Mouse (Mus musculus) bone marrow macrophage, adult 2 months (primary cell): ENCODE measurements around the gene Ablim1.

Experiments
- CTCF ChIP-seq: IDR thresholded peaks from 2 replicates; pipeline ENCODE4 v1.5.1; 2012; ENCODE audit warnings: low read depth, mild to moderate bottlenecking, low read length, moderate library complexity
- POLR2A ChIP-seq: IDR thresholded peaks from 2 replicates; pipeline ENCODE4 v1.6.1; 2012; ENCODE audit warnings: mild to moderate bottlenecking, low read depth, low read length, borderline replicate concordance

DNA sequence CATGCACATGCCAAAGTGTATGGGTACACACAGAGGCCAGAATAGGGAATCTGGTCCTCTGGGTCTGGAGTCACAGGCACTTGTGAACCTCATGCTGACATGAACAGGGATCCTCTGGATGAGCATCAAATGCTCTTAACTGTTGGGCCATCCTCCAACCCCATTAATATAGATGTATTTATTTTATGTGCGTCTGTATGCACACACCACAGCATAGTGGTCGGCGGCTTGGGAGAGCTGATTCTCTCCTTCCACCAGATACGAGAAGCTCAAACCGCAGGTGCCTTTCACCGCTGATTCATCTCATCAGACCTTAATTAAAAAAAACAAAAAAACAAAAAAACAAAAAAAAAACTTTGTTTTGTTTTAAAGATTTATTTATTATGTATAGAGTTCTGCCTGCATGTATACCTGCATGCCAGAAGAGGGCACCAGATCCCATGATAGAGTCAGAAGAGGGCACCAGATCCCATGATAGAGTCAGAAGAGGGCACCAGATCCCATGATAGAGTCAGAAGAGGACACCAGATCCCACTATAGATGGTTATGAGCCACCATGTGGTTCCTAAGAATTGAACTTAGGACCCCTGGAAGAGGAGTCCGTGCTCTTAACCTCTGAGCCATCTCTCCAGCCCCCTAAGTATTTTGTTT lies 153.6 kb downstream of the Ablim1 start:
- TF ChIP-seq POLR2A (no peak), CTCF (no peak)
